Mouse (Mus musculus): ENCODE results near the gene Ltbr. TPM values are rescaled to one million over a fixed set of nuclear protein-coding genes. Genes with fewer than 3 reads are reported as not detected.
"Not testable (repeated sequence)": the region's sequence is repeated elsewhere in the genome, so short reads cannot be mapped to it uniquely, and the experiment has no call there.

The Ltbr gene
- polyA plus RNA-seq, 1 experiment from 2014 or later, result 69.8 TPM

- H3K27ac ChIP-seq, result no peak overlapping the region
Measured at GRCm38 (mm10) chr6:125288730-125289129, 25.0 kb downstream of the Ltbr start.

DNA sequence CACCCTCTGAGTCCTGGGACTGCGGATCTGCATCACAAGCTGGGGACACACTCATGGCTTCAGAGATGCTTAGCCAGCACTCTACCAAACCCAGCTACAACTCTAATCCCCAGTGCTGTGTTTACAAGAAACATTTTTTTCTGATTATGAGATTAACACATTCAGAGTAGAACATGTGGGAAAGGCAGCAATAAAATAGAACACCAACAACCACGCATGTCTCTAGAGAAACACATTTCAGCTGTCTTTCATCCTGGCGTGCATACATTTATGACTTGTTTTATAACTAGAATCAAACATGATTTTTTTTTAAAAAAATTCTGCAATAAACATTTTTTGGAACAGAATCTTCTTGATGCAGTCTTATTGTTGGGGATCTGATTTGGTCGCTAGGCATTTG is 26.7 kb downstream of the Ltbr start:
- H3K4me3 ChIP-seq (replicated peaks; ENCODE audit: low read depth, low read length), result no peak overlapping the region
- TF ChIP-seq CTCF (IDR thresholded peaks at IDR 0.05; ENCODE audit: low read depth), result no peak
- no peaks in the 10 kb centered on the region for H3K36me3 ChIP-seq (ENCODE audit: insufficient read depth, low read length)
- 71% methylated on average over 4 of the region's 4 CpGs for WGBS
- H3K9ac ChIP-seq (ENCODE audit: low read depth, low read length), result no peak overlapping the region
- H3K4me1 ChIP-seq (replicated peaks; ENCODE audit: insufficient read depth, low read length), result no peaks in the 10 kb centered on the region; the same call in 1 of the 2 replicates
- H3K4me2 ChIP-seq (ENCODE audit: low read length), result no peak overlapping the region
- no peaks in the 10 kb centered on the region for H3K9me3 ChIP-seq (replicated peaks; ENCODE audit: low read length)
- DNase-seq (ENCODE audit: low spot score) (peak; percentile 11), ATAC-seq (replicated peaks; ENCODE audit: low FRiP score, low read depth) (no peak)
- H3K27ac ChIP-seq, result no peak overlapping the region
- no peaks in the 10 kb centered on the region for H3K27me3 ChIP-seq (ENCODE audit: insufficient read depth, low read length)

More at GRCm38 (mm10) chr6:125288730-125289129, 25.0 kb downstream of the Ltbr start:
- Histone ChIP-seq H3K9ac (ENCODE audit: low read depth, low read length) (no peak overlapping the region), H3K27me3 (ENCODE audit: insufficient read depth, low read length) (no peaks in the 10 kb centered on the region), H3K9me3 (replicated peaks; ENCODE audit: low read length) (no peaks in the 10 kb centered on the region), H3K4me2 (ENCODE audit: low read length) (no peak overlapping the region), H3K4me1 (replicated peaks; ENCODE audit: insufficient read depth, low read length) (no peaks in the 10 kb centered on the region; the same call in 1 of the 2 replicates), H3K36me3 (ENCODE audit: insufficient read depth, low read length) (no peaks in the 10 kb centered on the region), H3K4me3 (replicated peaks; ENCODE audit: low read depth, low read length) (no peak overlapping the region)
- no peak for ATAC-seq (replicated peaks; ENCODE audit: low FRiP score, low read depth)
- DNase-seq (ENCODE audit: low spot score), result no peak
- TF ChIP-seq CTCF (IDR thresholded peaks at IDR 0.05; ENCODE audit: low read depth), result no peak
- 71% methylated on average over 5 of the region's 5 CpGs for WGBS

GRCm38 (mm10) chr6:125285890-125286289 is 27.8 kb downstream of the Ltbr start, which contains the start of gene Tuba3a:
TSS of gene Tuba3a (minus strand) at chr6:125286042.
- no peak for TF ChIP-seq CTCF (IDR thresholded peaks at IDR 0.05; ENCODE audit: low read depth)
- H3K9me3 ChIP-seq (replicated peaks; ENCODE audit: low read length), result no peaks in the 10 kb centered on the region
- no peak for ATAC-seq (replicated peaks; ENCODE audit: low FRiP score, low read depth)

GRCm38 (mm10) chr6:125284751-125285150 is 28.9 kb downstream of the Ltbr start:
- H3K36me3 ChIP-seq (ENCODE audit: insufficient read depth, low read length), result no peaks in the 10 kb centered on the region
- H3K27me3 ChIP-seq (ENCODE audit: insufficient read depth, low read length), result no peaks in the 10 kb centered on the region
- H3K4me3 ChIP-seq (replicated peaks; ENCODE audit: low read depth, low read length), result no peak overlapping the region
- ATAC-seq (replicated peaks; ENCODE audit: low FRiP score, low read depth) (no peak), DNase-seq (ENCODE audit: low spot score) (no peak)
- no peak overlapping the region for H3K9ac ChIP-seq (ENCODE audit: low read depth, low read length)
- H3K4me1 ChIP-seq (replicated peaks; ENCODE audit: insufficient read depth, low read length), result no peaks in the 10 kb centered on the region; the same call in 1 of the 2 replicates
- 88% methylated on average over 7 of the region's 7 CpGs for WGBS
- H3K4me2 ChIP-seq (ENCODE audit: low read length), result no peak overlapping the region
- H3K9me3 ChIP-seq (replicated peaks; ENCODE audit: low read length), result no peaks in the 10 kb centered on the region
- no peak; the same call in 1 of the 2 replicates for TF ChIP-seq CTCF (IDR thresholded peaks at IDR 0.05; ENCODE audit: low read depth)
- no peak overlapping the region for H3K27ac ChIP-seq

More at GRCm38 (mm10) chr6:125285890-125286289, 27.8 kb downstream of the Ltbr start, which contains the start of gene Tuba3a:
- H3K36me3 ChIP-seq (ENCODE audit: insufficient read depth, low read length), result no peaks in the 10 kb centered on the region
- H3K4me3 ChIP-seq (replicated peaks; ENCODE audit: low read depth, low read length), result no peak within 1 kb of the TSS
- no peak within 1 kb of the TSS for H3K27ac ChIP-seq
- H3K4me2 ChIP-seq (ENCODE audit: low read length), result no peak within 1 kb of the TSS
- 94% methylated on average over 22 of the region's 22 CpGs for WGBS
- no peak for DNase-seq (ENCODE audit: low spot score)
- no peaks in the 10 kb centered on the region for H3K27me3 ChIP-seq (ENCODE audit: insufficient read depth, low read length)
- H3K9ac ChIP-seq (ENCODE audit: low read depth, low read length), result no peak within 1 kb of the TSS
- H3K4me1 ChIP-seq (replicated peaks; ENCODE audit: insufficient read depth, low read length), result no peaks in the 10 kb centered on the region; the same call in 1 of the 2 replicates

DNA sequence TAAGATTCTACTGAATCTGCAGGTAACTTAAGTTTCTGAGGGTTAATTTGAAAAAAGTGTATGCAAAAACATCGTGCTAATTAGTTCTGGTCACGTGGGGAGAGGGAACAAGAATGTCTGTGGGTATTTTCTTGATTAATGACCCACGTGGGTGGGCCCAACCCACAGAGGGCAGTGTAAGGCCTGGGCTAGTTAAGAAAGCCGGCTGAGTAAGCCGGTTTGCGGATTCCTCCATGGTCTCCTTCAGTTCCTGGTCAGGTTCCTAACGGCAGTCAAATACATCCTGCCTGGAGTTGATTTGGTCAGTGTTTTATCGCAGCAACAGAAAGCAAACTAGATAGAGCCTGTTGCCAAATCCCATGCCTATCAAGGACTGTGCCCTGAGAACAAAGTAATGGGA is 29.4 kb downstream of the Ltbr start:
- H3K4me1 ChIP-seq (replicated peaks; ENCODE audit: insufficient read depth, low read length), result no peaks in the 10 kb centered on the region; the same call in 1 of the 2 replicates
- H3K4me3 ChIP-seq (replicated peaks; ENCODE audit: low read depth, low read length), result no peak overlapping the region
- ATAC-seq (replicated peaks; ENCODE audit: low FRiP score, low read depth) (no peak), DNase-seq (ENCODE audit: low spot score) (peak; percentile 55)
- no peaks in the 10 kb centered on the region for H3K27me3 ChIP-seq (ENCODE audit: insufficient read depth, low read length)
- no peaks in the 10 kb centered on the region for H3K36me3 ChIP-seq (ENCODE audit: insufficient read depth, low read length)
- H3K4me2 ChIP-seq (ENCODE audit: low read length), result no peak overlapping the region
- no peak overlapping the region for H3K9ac ChIP-seq (ENCODE audit: low read depth, low read length)
- TF ChIP-seq CTCF (IDR thresholded peaks at IDR 0.05; ENCODE audit: low read depth), result peak; percentile 41; the same call in 1 of the 2 replicates
- WGBS, result 21% methylated on average over 8 of the region's 8 CpGs
- H3K9me3 ChIP-seq (replicated peaks; ENCODE audit: low read length), result no peaks in the 10 kb centered on the region
- H3K27ac ChIP-seq, result no peak overlapping the region

DNA sequence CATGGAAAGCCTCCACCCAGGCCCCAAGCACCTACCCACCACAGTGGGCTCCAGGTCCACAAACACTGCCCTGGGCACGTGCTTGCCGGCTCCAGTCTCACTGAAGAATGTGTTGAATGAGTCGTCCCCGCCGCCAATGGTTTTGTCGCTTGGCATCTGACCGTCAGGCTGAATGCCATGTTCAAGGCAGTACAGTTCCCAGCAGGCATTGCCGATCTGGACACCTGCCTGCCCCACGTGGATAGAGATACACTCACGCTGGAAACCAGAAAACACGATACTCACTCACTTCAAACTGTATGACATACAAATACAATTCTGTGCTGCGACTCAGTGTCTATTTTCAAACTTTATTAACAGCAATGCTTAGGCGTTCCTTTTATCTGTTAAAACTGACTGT is 31.0 kb downstream of the Ltbr start:
- 96% methylated on average over 13 of the region's 13 CpGs for WGBS
- H3K4me2 ChIP-seq (ENCODE audit: low read length); H3K9ac ChIP-seq (ENCODE audit: low read depth, low read length); H3K36me3 ChIP-seq (ENCODE audit: insufficient read depth, low read length); DNase-seq (ENCODE audit: low spot score); H3K27me3 ChIP-seq (ENCODE audit: insufficient read depth, low read length); H3K4me3 ChIP-seq (replicated peaks; ENCODE audit: low read depth, low read length); H3K4me1 ChIP-seq (replicated peaks; ENCODE audit: insufficient read depth, low read length); H3K9me3 ChIP-seq (replicated peaks; ENCODE audit: low read length); ATAC-seq (replicated peaks; ENCODE audit: low FRiP score, low read depth); H3K27ac ChIP-seq: not testable (repeated sequence)

- WGBS, result 56% methylated on average over 8 of the region's 8 CpGs
- DNase-seq (ENCODE audit: low spot score), result no peak
- TF ChIP-seq CTCF (IDR thresholded peaks at IDR 0.05; ENCODE audit: low read depth), result no peak
Measured at GRCm38 (mm10) chr6:125279729-125280128, 34.0 kb downstream of the Ltbr start.

More at GRCm38 (mm10) chr6:125279729-125280128, 34.0 kb downstream of the Ltbr start:
- H3K9me3 ChIP-seq (replicated peaks; ENCODE audit: low read length), result no peaks in the 10 kb centered on the region
- no peak overlapping the region for H3K27ac ChIP-seq
- H3K4me3 ChIP-seq (replicated peaks; ENCODE audit: low read depth, low read length), result no peak overlapping the region
- no peaks in the 10 kb centered on the region for H3K4me1 ChIP-seq (replicated peaks; ENCODE audit: insufficient read depth, low read length)
- no peak for ATAC-seq (replicated peaks; ENCODE audit: low FRiP score, low read depth)
- H3K27me3 ChIP-seq (ENCODE audit: insufficient read depth, low read length), result no peaks in the 10 kb centered on the region
- H3K9ac ChIP-seq (ENCODE audit: low read depth, low read length), result no peak overlapping the region
- no peak overlapping the region for H3K4me2 ChIP-seq (ENCODE audit: low read length)
- H3K36me3 ChIP-seq (ENCODE audit: insufficient read depth, low read length), result no peaks in the 10 kb centered on the region
